Mouse (Mus musculus): ENCODE measurements around the gene Zpr1. TPM values are rescaled to one million over a fixed set of nuclear protein-coding genes. Genes with fewer than 3 reads are reported as not detected.

Gene Zpr1
- total RNA-seq, 2 experiments from 2014 or later: 23.8 to 26.3 TPM

DNA sequence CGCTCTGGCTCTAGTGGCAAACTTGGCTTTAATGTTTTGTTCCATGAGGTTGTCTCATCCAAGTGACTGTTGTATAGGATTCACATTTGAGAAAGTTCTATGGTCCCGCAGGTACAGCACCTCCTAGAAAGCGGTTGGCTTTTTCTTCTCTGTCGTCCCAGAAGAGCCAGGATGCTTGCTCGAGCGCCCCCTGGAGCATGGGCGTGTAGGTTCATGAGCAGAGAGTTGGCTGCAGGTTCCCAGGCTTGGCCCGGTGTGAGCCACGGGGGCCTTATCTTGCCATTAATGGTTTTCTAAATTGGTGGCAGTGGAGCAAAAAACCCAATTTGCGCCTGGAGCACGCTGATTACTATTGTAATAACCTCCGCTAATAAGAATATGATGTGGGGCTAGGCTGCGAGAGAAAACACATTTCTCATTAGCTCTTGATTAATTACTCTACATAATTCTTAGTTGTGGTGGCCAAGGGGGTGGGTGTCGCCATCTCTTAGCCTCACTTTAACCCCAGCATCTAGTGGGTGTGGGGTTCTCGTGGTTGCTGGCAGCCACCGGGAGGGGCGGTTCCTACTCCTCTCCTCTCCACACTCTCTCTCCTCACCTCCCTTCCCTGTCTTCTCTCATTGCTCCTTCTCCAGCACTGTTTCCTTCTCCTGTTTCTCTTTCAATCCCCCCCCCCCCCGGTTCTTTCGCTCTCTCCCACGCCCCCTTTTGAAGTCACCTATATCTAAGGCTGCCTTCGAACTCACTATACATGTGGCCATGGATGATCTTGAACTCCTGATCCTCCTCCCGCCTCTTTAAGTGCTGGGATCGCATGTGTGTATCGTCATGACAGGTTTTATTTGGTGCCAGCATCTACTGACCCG is 55.1 kb downstream of the Zpr1 start:
- ATAC-seq (ENCODE audit: poor library complexity, severe bottlenecking): no peak

DNA sequence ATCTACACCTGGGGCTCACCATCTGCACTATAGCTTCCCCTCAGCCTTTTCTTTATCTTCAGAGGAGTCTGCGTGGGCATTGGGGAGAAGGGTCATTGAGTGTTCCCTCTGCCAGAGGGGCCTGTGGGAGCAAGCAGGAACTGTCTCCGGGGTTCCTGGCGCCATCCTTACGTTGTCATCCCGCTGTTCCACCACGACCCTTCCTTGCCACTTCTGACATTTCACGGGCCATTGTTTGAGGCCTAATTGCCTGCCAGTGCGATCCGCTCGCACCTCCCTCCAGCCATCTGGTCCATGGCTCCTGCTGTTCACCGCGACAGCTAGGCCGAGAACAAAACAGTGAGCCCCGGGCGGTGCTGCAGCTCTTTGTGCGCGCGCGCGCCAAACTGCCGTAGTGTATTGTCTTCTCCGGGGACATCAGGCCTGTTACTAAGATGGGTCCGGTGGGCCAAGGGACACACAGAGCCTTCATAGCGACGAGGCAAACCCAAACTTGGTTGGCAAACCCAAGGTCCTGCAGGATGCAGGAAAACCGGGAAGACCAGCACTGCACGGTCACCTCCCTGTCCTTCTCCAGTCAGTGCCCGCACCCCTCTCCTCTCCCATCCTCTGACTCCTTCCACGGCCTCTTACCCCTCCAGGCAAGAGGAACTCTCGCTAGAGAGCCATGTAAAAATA is 55.8 kb downstream of the Zpr1 start:
- ATAC-seq (ENCODE audit: poor library complexity, severe bottlenecking): no peak

- ATAC-seq (ENCODE audit: poor library complexity, severe bottlenecking): no peak
Observed at GRCm38 (mm10) chr9:46329250-46329648, 56.4 kb downstream of the Zpr1 start.

- no peak for ATAC-seq (ENCODE audit: poor library complexity, severe bottlenecking)
Observed at GRCm38 (mm10) chr9:46329801-46330585, 57.1 kb downstream of the Zpr1 start.

DNA sequence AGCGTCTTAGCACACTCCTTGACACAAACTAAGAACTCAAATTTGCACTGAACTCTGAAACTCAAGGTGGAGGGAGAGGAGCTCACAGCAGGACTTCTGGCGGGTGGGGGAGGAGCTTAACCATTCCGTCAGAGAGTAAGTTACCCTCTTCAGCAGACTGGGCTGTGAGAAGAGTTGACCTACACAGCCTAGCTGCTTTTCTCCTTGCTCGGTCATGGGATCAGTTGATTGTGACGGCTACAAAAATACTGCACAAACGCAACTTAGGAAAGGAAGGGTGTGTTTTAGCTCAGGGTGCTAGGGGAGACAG is 57.7 kb downstream of the Zpr1 start:
- no peak for ATAC-seq (ENCODE audit: poor library complexity, severe bottlenecking)

GRCm38 (mm10) chr9:46331301-46331700 is 58.4 kb downstream of the Zpr1 start:
- no peak for ATAC-seq (ENCODE audit: poor library complexity, severe bottlenecking)

Other genes starting within 250 kb of the Zpr1 start
- gene Apoa1, start 44.5 kb upstream of the Zpr1 start, total RNA-seq (2015): not detected in 2 replicates
- gene Apoa1, start 44.5 kb upstream of the Zpr1 start, total RNA-seq (2017): not detected in 2 replicates
- gene Apoc3, start 37.4 kb upstream of the Zpr1 start, total RNA-seq (2015): not detected in 2 replicates
- gene Apoc3, start 37.4 kb upstream of the Zpr1 start, total RNA-seq (2017): not detected in 2 replicates
- not detected in 2 replicates for gene Apoa4, start 32.4 kb upstream of the Zpr1 start, total RNA-seq (2015)
- gene Apoa4, start 32.4 kb upstream of the Zpr1 start, total RNA-seq (2017): not detected in 2 replicates
- gene Apoa5, start 4.4 kb upstream of the Zpr1 start, total RNA-seq (2015): not detected in 2 replicates
- gene Apoa5, start 4.4 kb upstream of the Zpr1 start, total RNA-seq (2017): 0.11 TPM in 1 of 2 replicates, not detected in the other
- 10.5 and 12.3 TPM in 2 replicates for gene Bud13, start 9.9 kb downstream of the Zpr1 start, total RNA-seq (2015)
- 12.2 and 14.1 TPM in 2 replicates for gene Bud13, start 9.9 kb downstream of the Zpr1 start, total RNA-seq (2017)
- not detected in 2 replicates for gene 4931429L15Rik, start 46.9 kb downstream of the Zpr1 start, total RNA-seq (2015)
- not detected in 2 replicates for gene 4931429L15Rik, start 46.9 kb downstream of the Zpr1 start, total RNA-seq (2017)

Measured in megakaryocyte, adult 5-6 weeks (primary cell).